Mouse (Mus musculus) cortical plate, adult 2 months (tissue): Measurements from ENCODE around the gene Yif1a.

Experiments
- CTCF ChIP-seq: fragments of 200-500 bp; IDR thresholded peaks from 2 replicates; pipeline ENCODE4 v1.5.1; 2011; ENCODE audit warnings: mild to moderate bottlenecking, control low read depth, low read length; ENCODE audit not compliant: insufficient read depth; ENCODE audit errors: extremely low read depth
- POLR2A ChIP-seq: fragments of 200-500 bp; IDR thresholded peaks from 2 replicates; pipeline ENCODE4 v1.6.1; 2011; ENCODE audit warnings: mild to moderate bottlenecking, low read length, control low read depth; ENCODE audit not compliant: insufficient read depth; ENCODE audit errors: extremely low read depth

DNA sequence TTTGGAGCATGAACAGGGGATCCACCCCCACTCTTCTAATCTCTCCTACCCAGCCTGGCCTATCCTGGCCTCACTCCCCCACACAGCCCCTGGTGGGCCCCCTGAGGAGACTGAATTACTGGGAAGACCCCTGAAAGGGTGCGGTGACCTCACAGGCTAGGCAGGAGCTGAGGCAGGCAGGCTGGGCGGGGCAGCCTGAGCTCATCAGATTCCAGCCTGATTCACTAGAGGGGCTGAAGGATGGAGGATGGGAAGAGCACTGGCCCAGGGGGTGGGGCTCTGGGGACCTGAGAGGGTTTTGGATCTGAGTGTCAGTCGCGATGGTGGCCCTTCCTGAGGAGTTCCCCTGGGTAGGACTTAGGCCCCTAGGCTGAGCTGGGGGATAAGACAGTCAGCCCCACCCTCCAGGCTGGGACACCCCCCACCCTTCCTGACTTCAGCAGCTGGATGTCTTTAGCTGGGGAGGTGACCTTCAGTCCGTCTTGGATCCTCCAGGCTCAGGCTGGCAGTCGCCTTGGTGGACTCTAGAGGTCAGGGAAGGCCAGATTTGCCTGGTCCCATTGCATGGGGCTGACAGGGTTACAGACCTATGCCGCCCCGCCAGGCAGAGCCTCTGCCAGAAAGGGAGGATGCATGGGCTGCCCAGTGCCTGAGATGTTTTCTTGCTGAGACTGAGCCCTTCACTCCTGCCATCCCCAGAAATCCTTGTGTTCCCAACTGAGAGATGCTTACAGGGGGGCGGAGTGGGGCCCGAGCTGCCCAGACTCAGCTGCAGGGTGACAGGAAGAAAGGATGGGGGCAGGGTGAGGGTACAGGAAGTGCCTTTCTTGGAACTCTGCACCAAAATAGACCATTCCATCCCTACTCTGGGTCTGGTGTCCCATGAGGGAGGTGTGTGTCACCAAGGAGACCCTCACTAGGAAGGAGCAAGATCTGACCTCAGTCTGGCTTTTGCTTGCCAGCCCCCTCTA, 29.3 kb upstream of the Yif1a start:
- TF ChIP-seq CTCF (no peak), POLR2A (no peak)
